Mouse (Mus musculus) heart, embryonic 10.5 days (tissue): ENCODE measurements around the gene Jun. TPM values are rescaled to one million over a fixed set of nuclear protein-coding genes. Genes with fewer than 3 reads are reported as not detected.

Experiments
- DNase-seq: peaks from one replicate; pipeline ENCODE4 v3.0.0-alpha.2; 2017; ENCODE audit warnings: low spot score
- H3K27ac ChIP-seq: fragments of 300-500 bp; sonication (generic); 2 replicates; pipeline ENCODE4 v1.5.1; 2016; ENCODE audit warnings: mild to moderate bottlenecking
- H3K27me3 ChIP-seq: fragments of 300-500 bp; sonication (generic); 2 replicates; pipeline ENCODE4 v1.6.1; 2016; ENCODE audit warnings: mild to moderate bottlenecking; ENCODE audit not compliant: poor library complexity, insufficient read depth, severe bottlenecking
- H3K36me3 ChIP-seq: fragments of 300-500 bp; sonication (generic); 2 replicates; pipeline ENCODE4 v1.6.1; 2016; ENCODE audit warnings: mild to moderate bottlenecking, moderate library complexity
- H3K4me1 ChIP-seq: fragments of 300-500 bp; sonication (generic); 2 replicates; pipeline ENCODE4 v1.6.1; 2016; ENCODE audit warnings: mild to moderate bottlenecking
- H3K4me3 ChIP-seq: fragments of 300-500 bp; sonication (generic); 2 replicates; pipeline ENCODE4 v1.5.1; 2016; ENCODE audit warnings: mild to moderate bottlenecking, moderate library complexity
- H3K9me3 ChIP-seq: fragments of 300-500 bp; sonication (generic); 2 replicates; pipeline ENCODE4 v1.6.1; 2016; ENCODE audit warnings: mild to moderate bottlenecking, moderate library complexity
- WGBS: fragments of 180-500 bp; shearing (Covaris S2); methylation state at CpG from one replicate; pipeline ENCODE4 v1.1.7; 2016; 5-methylcytosine and 5-hydroxymethylcytosine counted together
- polyA plus RNA-seq: library from polyadenylated mRNA; unstranded; fragments of >200 nt; fragmentation: Nextera tagmentation; extraction: Ambion mirVana; gene quantifications from 2 replicates; pipeline ENCODE4 v1.2.1, GENCODE M21; 2016

Jun gene
- polyA plus RNA-seq, 1 experiment from 2014 or later: 75.7 TPM

GRCm38 (mm10) chr4:95049153-95049552 lies 2.9 kb downstream of the Jun start:
- H3K9me3 ChIP-seq: no peaks in the 10 kb centered on the region
- H3K4me3 ChIP-seq: peak overlapping the region; percentile 91
- H3K4me1 ChIP-seq: peaks cover 12% of the 10 kb centered on the region
- H3K36me3 ChIP-seq: peaks cover 2% of the 10 kb centered on the region; the same call in 1 of the 2 replicates
- no peaks in the 10 kb centered on the region for H3K27me3 ChIP-seq
- 44% methylated on average over 2 of the region's 2 CpGs for WGBS
- peak; percentile 74 for DNase-seq
- H3K27ac ChIP-seq: no peak overlapping the region

- 80% methylated on average over 4 of the region's 4 CpGs for WGBS
Observed at GRCm38 (mm10) chr4:95048731-95049100, 3.3 kb downstream of the Jun start.

GRCm38 (mm10) chr4:95048021-95048730 lies 3.8 kb downstream of the Jun start:
- Histone ChIP-seq H3K36me3 (peaks cover 2% of the 10 kb centered on the region; the same call in 1 of the 2 replicates), H3K27ac (no peak overlapping the region), H3K9me3 (no peaks in the 10 kb centered on the region), H3K27me3 (no peaks in the 10 kb centered on the region), H3K4me3 (no peak overlapping the region), H3K4me1 (peaks cover 7% of the 10 kb centered on the region)
- peak; percentile 36 for DNase-seq
- WGBS: 54% methylated on average over 5 of the region's 5 CpGs

More at GRCm38 (mm10) chr4:95048731-95049100, 3.3 kb downstream of the Jun start:
- no peaks in the 10 kb centered on the region for H3K27me3 ChIP-seq
- H3K9me3 ChIP-seq: no peaks in the 10 kb centered on the region
- H3K27ac ChIP-seq: no peak overlapping the region
- H3K4me3 ChIP-seq: peak overlapping the region; percentile 91
- peak; percentile 31 for DNase-seq
- H3K4me1 ChIP-seq: peaks cover 11% of the 10 kb centered on the region
- peaks cover 2% of the 10 kb centered on the region; the same call in 1 of the 2 replicates for H3K36me3 ChIP-seq

- H3K27ac ChIP-seq: no peak overlapping the region
- H3K4me3 ChIP-seq: no peak overlapping the region
- no peaks in the 10 kb centered on the region for H3K36me3 ChIP-seq
- peak; percentile 63 for DNase-seq
- H3K4me1 ChIP-seq: peaks cover 7% of the 10 kb centered on the region
- H3K27me3 ChIP-seq: no peaks in the 10 kb centered on the region
- no peaks in the 10 kb centered on the region for H3K9me3 ChIP-seq
- 70% methylated on average over 1 of the region's 1 CpGs for WGBS
Observed at GRCm38 (mm10) chr4:95045133-95045532, 6.9 kb downstream of the Jun start.

DNA sequence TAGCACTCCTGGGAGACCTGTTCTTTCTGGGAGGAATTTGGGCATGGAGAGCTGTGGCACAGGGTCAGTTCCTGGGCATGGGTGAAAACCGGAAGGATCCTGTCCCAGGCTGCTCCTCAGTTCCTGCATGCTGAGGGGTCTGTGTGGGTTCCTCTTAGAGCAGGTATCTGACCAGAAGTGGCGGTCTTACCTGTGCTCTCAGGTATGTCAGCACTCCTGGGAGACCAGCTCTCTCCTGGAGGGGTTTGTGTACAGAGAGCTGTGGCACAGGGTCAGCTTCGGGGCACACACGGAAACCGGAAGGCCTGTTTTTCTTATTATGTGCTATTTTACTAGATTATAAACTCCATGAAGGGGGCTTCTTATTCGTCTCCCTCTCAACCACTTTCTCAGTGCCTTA lies 7.3 kb downstream of the Jun start:
- Histone ChIP-seq H3K9me3 (no peaks in the 10 kb centered on the region), H3K27ac (no peak overlapping the region), H3K4me1 (peaks cover 7% of the 10 kb centered on the region), H3K27me3 (no peaks in the 10 kb centered on the region), H3K36me3 (no peaks in the 10 kb centered on the region), H3K4me3 (no peak overlapping the region)
- WGBS: 89% methylated on average over 6 of the region's 6 CpGs
- peak; percentile 41 for DNase-seq

DNA sequence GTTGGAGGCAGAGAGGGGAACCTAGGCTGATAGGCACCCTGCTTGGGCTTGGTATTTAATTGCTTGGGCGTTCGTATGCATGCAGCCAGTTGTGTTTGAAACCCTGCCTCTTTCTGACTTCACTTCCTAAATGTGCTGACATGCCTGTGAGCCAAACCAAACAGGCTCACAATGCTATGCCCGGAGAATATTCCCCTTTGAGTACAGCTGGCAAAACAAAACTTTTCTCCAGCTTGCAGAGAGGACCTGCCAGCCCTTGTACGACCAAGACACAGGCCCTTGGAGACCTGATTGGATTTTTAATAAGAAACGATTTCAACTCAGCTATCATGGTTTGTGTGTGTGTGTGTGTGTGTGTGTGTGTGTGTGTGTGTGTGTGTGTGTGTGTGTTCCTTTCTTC lies 14.0 kb downstream of the Jun start:
- H3K4me3 ChIP-seq: no peak overlapping the region
- no peaks in the 10 kb centered on the region for H3K27me3 ChIP-seq
- H3K4me1 ChIP-seq: no peaks in the 10 kb centered on the region
- H3K36me3 ChIP-seq: no peaks in the 10 kb centered on the region
- DNase-seq: peak; percentile 74
- no peaks in the 10 kb centered on the region for H3K9me3 ChIP-seq
- H3K27ac ChIP-seq: no peak overlapping the region
- WGBS: 52% methylated on average over 5 of the region's 5 CpGs

- no peaks in the 10 kb centered on the region for H3K27me3 ChIP-seq
- H3K4me3 ChIP-seq: no peak overlapping the region
- whole genome bisulfite sequencing: 43% methylated on average over 4 of the region's 4 CpGs
- H3K9me3 ChIP-seq: no peaks in the 10 kb centered on the region
- no peak overlapping the region for H3K27ac ChIP-seq
- peaks cover 3% of the 10 kb centered on the region; the same call in 1 of the 2 replicates for H3K4me1 ChIP-seq
- peak; percentile 46 for DNase-seq
- H3K36me3 ChIP-seq: no peaks in the 10 kb centered on the region
Observed at GRCm38 (mm10) chr4:95031158-95031557, 20.9 kb downstream of the Jun start.

GRCm38 (mm10) chr4:95025847-95026600 lies 26.0 kb downstream of the Jun start:
- Histone ChIP-seq H3K36me3 (no peaks in the 10 kb centered on the region), H3K9me3 (no peaks in the 10 kb centered on the region), H3K27me3 (no peaks in the 10 kb centered on the region), H3K27ac (no peak overlapping the region), H3K4me1 (no peaks in the 10 kb centered on the region), H3K4me3 (no peak overlapping the region)
- WGBS: 80% methylated on average over 16 of the region's 16 CpGs
- DNase-seq: peak; percentile 72

DNA sequence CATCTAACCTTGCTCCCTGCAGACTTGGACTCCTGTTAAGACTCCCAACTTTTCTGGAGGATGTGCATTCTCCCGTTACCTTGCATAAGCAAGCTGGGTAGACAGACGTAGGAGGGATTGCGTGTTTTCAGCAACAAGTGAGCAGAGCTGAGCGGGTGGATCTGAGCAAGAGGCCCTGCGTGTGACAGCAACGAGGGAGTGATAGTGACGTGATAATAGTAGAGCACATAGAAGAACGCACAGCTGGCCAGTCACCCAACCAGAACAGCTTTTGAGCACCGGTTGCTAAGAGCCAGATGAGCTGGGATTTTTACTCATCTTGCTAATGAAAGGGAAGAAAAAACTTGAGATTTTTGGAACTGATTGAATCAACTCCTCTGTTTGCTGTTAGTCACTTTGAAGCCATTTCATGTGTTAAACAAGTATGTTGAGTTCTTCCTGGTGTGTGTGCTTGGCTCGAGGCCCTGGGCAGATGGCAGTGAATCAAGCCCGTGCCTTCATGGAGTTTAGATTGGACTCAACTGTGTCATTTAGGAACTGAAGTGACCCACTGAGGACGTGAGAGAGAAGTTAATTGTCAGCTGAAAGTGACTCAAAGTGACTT lies 28.6 kb downstream of the Jun start:
- peak; percentile 52 for DNase-seq
- no peaks in the 10 kb centered on the region for H3K27me3 ChIP-seq
- WGBS: 82% methylated on average over 12 of the region's 12 CpGs
- no peaks in the 10 kb centered on the region for H3K9me3 ChIP-seq
- H3K27ac ChIP-seq: no peak overlapping the region
- H3K4me1 ChIP-seq: no peaks in the 10 kb centered on the region
- H3K4me3 ChIP-seq: no peak overlapping the region
- H3K36me3 ChIP-seq: no peaks in the 10 kb centered on the region

GRCm38 (mm10) chr4:95021649-95022637 lies 30.1 kb downstream of the Jun start:
- no peak overlapping the region for H3K27ac ChIP-seq
- WGBS: 72% methylated on average over 12 of the region's 12 CpGs
- no peaks in the 10 kb centered on the region for H3K4me1 ChIP-seq
- H3K27me3 ChIP-seq: no peaks in the 10 kb centered on the region
- H3K36me3 ChIP-seq: no peaks in the 10 kb centered on the region
- H3K4me3 ChIP-seq: no peak overlapping the region
- no peaks in the 10 kb centered on the region for H3K9me3 ChIP-seq
- DNase-seq: peak; percentile 58

DNA sequence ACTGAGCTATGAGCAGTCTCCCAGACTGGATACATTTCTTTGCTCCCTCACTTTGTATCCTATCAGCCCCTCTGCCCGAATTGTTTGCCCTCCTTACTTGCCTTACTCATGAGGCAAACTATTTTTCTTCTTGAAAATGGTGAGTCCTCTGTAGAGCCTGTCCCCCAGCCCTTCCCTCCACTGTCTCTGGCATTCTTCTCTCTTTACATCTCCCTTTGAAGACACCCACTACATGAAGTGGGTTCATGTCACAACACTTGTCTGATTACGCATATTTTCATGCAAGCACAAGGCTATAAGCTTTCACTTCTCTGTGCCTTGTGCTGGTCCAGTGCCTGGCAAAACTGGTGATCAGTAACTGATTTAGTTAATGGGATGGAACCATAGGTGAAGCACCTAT lies 31.8 kb downstream of the Jun start:
- Histone ChIP-seq H3K27me3 (no peaks in the 10 kb centered on the region), H3K4me1 (no peaks in the 10 kb centered on the region), H3K27ac (no peak overlapping the region), H3K9me3 (no peaks in the 10 kb centered on the region), H3K36me3 (no peaks in the 10 kb centered on the region), H3K4me3 (no peak overlapping the region)
- 72% methylated on average over 2 of the region's 2 CpGs for WGBS
- peak; percentile 62 for DNase-seq

DNA sequence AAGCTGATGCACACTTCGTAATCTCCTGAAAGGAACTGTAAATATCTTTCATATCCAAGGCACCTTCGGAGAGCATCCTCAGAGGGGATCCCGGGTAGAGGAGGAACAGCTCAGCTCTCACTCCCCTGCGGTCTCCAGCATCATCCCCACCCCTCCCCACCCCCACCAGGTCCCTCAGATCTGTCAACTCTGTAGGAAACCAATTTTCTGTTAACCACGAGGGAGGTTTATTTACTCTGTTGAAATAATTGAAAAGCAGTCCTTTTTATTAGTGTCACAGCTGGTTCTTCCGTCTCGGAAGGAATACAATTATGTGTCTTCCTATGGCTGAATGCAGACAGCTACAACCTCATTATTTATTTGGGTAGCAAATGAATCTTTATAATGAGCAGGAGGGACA lies 33.8 kb downstream of the Jun start:
- Histone ChIP-seq H3K4me3 (no peak overlapping the region), H3K27me3 (no peaks in the 10 kb centered on the region), H3K4me1 (no peaks in the 10 kb centered on the region), H3K9me3 (no peaks in the 10 kb centered on the region), H3K36me3 (no peaks in the 10 kb centered on the region), H3K27ac (no peak overlapping the region)
- DNase-seq: peak; percentile 31
- 43% methylated on average over 7 of the region's 7 CpGs for WGBS
